Comparison of ENCODE assay signal across 13 mouse cellular contexts in genomic region chr6:149093465-149093864, GRCm38 (mm10). TPM values are rescaled to one million over a fixed set of nuclear protein-coding genes. Genes with fewer than 3 reads are reported as not detected.
DNase-seq lines count a peak whose midpoint lies in the region; ATAC-seq and TF ChIP-seq lines count a peak whose summit lies in the region.
"Had no signal": no experiment of that assay in that cellular context is flagged by ENCODE, and none has a peak within 500 bp of the region (broad histone marks: within the 10 kb centered on the region; RNA-seq: fewer than 3 reads in every experiment).

No protein-coding gene starts in this region.

- no peak overlapping the region for H3K4me2 ChIP-seq in embryonic facial prominence, embryonic 13.5 days
- H3K4me2 ChIP-seq in intestine, postnatal 0 days (replicated peaks; ENCODE audit: low read depth) = 0 out of 2 replicates have a peak overlapping the region, but pooled peaks have one; percentile 17

- H3K4me1 ChIP-seq in embryonic facial prominence, embryonic 13.5 days = no peaks in the 10 kb centered on the region
- no peaks in the 10 kb centered on the region for H3K4me1 ChIP-seq in intestine, postnatal 0 days (replicated peaks; ENCODE audit: control insufficient read depth, insufficient read depth, low read length)

- H3K9ac ChIP-seq in embryonic facial prominence, embryonic 13.5 days = 0 out of 2 replicates have a peak overlapping the region, but pooled peaks have one; percentile 21
- H3K9ac ChIP-seq in intestine, postnatal 0 days (ENCODE audit: low read depth, low read length) = no peak overlapping the region

- no peak for TF ChIP-seq CTCF in intestine, postnatal 0 days (IDR thresholded peaks at IDR 0.05; ENCODE audit: low read depth)

- ATAC-seq in embryonic facial prominence, embryonic 13.5 days (ENCODE audit: insufficient number of reproducible peaks, insufficient read depth, low FRiP score, low TSS enrichment, low read depth) = no peak
- ATAC-seq in intestine, postnatal 0 days = no peak

- WGBS in embryonic facial prominence, embryonic 13.5 days = 20% methylated on average over 5 of the region's 5 CpGs
- 8% methylated on average over 5 of the region's 5 CpGs for WGBS in intestine, postnatal 0 days

- no peaks in the 10 kb centered on the region for H3K27me3 ChIP-seq in embryonic facial prominence, embryonic 13.5 days
- H3K27me3 ChIP-seq in intestine, postnatal 0 days (replicated peaks; ENCODE audit: control insufficient read depth, insufficient read depth, low read length) = no peaks in the 10 kb centered on the region

- H3K4me3 ChIP-seq in embryonic facial prominence, embryonic 13.5 days = no peak overlapping the region
- H3K4me3 ChIP-seq in intestine, postnatal 0 days (ENCODE audit: low read depth, low read length) = no peak overlapping the region

- no peak overlapping the region for H3K27ac ChIP-seq in embryonic facial prominence, embryonic 13.5 days
- 0 out of 2 replicates have a peak overlapping the region, but pooled peaks have one; percentile 11 for H3K27ac ChIP-seq in intestine, postnatal 0 days (ENCODE audit: low read depth, low read length)

- H3K36me3 ChIP-seq in embryonic facial prominence, embryonic 13.5 days = no peaks in the 10 kb centered on the region
- no peaks in the 10 kb centered on the region for H3K36me3 ChIP-seq in intestine, postnatal 0 days (ENCODE audit: control insufficient read depth, insufficient read depth)

- H3K9me3 ChIP-seq in embryonic facial prominence, embryonic 13.5 days = no peaks in the 10 kb centered on the region
- H3K9me3 ChIP-seq in intestine, postnatal 0 days (ENCODE audit: control insufficient read depth) = no peaks in the 10 kb centered on the region

- peak; percentile 21 for DNase-seq in adrenal gland, adult 8-10 months
- DNase-seq in adrenal gland, adult 18-20 months (ENCODE audit: low spot score in 2 of 2) = no peak
- peak; percentile 55 for DNase-seq in lung, postnatal 10 days
- no peak for DNase-seq in urinary bladder, postnatal 25 days (ENCODE audit: low spot score)
- DNase-seq in right cerebral cortex, adult 2 months (ENCODE audit: low spot score in 2 of 2) = no peak
- no peak for DNase-seq in cerebellum, adult 11 months
- DNase-seq: left cerebral cortex, postnatal 4 days; spleen, adult 18-20 months had no signal

RNA-seq across cellular contexts. Expression of gene Dennd5b, which starts 8.0 kb away (rescaled TPM):
- 10 to 100 TPM; 16.5 to 25.7 (median 20.6) TPM for total RNA-seq in adrenal gland, adult 8-10 months (2022)
- total RNA-seq in adrenal gland, adult 18-20 months (2021) = 10 to 100 TPM; 14.5 to 18.5 TPM
- 7.4 and 7.7 TPM in 2 replicates for polyA plus RNA-seq in embryonic facial prominence, embryonic 13.5 days (2015; fragmentation: Nextera tagmentation; extraction: Ambion mirVana)
- 9.6 and 12.7 TPM in 2 replicates for polyA plus RNA-seq in intestine, postnatal 0 days (2015; fragmentation: Nextera tagmentation; extraction: Ambion mirVana)

RNA-seq across cellular contexts. Expression of gene Gm10203, which starts 36.5 kb away (rescaled TPM):
- not detected for total RNA-seq in adrenal gland, adult 8-10 months (2022)
- total RNA-seq in adrenal gland, adult 18-20 months (2021) = not detected
- not detected in 2 replicates for polyA plus RNA-seq in embryonic facial prominence, embryonic 13.5 days (2015; fragmentation: Nextera tagmentation; extraction: Ambion mirVana)
- not detected in 2 replicates for polyA plus RNA-seq in intestine, postnatal 0 days (2015; fragmentation: Nextera tagmentation; extraction: Ambion mirVana)
- total RNA-seq: left cerebral cortex, postnatal 4 days; midbrain, postnatal 0 days had no signal
- polyA plus RNA-seq: C2C12; hindbrain, embryonic 11.5 days; midbrain, postnatal 0 days had no signal

RNA-seq across cellular contexts. Expression of gene Etfbkmt, which starts 46.2 kb away (rescaled TPM):
- 10 to 100 TPM; 20.6 to 32.3 (median 22.0) TPM for total RNA-seq in adrenal gland, adult 8-10 months (2022)
- 10 to 100 TPM; 12.5 to 13.5 TPM for total RNA-seq in adrenal gland, adult 18-20 months (2021)
- polyA plus RNA-seq in embryonic facial prominence, embryonic 13.5 days (2015; fragmentation: Nextera tagmentation; extraction: Ambion mirVana) = 13.7 and 21.2 TPM in 2 replicates
- 8.3 and 11.6 TPM in 2 replicates for polyA plus RNA-seq in intestine, postnatal 0 days (2015; fragmentation: Nextera tagmentation; extraction: Ambion mirVana)

Comparison
In these comparisons a context has a peak if more than half of its experiments do, and no peak if none do; other contexts are left out.
1. DNase-seq: peak in adrenal gland, adult 8-10 months (single experiment) and lung, postnatal 10 days (single experiment); none in adrenal gland, adult 18-20 months (0 of 2), urinary bladder, postnatal 25 days (single experiment), right cerebral cortex, adult 2 months (0 of 2) and cerebellum, adult 11 months (single experiment).